17 mouse cellular contexts compared by ENCODE assay signal in genomic region chr15:31299258-31299917, GRCm38 (mm10).
A peak's percentile ranks its signal among the peaks of the same experiment; 100 is the strongest.
DNase-seq lines count a peak whose midpoint lies in the region; ATAC-seq lines count a peak whose summit lies in the region.
"Had no signal": no experiment of that assay in that cellular context is flagged by ENCODE, and none has a peak within 500 bp of the region (broad histone marks: within the 10 kb centered on the region; RNA-seq: fewer than 3 reads in every experiment).

No protein-coding gene starts in this region.

- ATAC-seq in neural tube, embryonic 11.5 days (ENCODE audit: insufficient read depth, low FRiP score, low TSS enrichment) = peak; percentile 63; the same call in 1 of the 2 replicates
- 0 out of 2 replicates have a peak, but pooled peaks have one; percentile 27 for ATAC-seq in hindbrain, embryonic 13.5 days (ENCODE audit: low FRiP score)
- ATAC-seq: liver, embryonic 12.5 days; lung, postnatal 0 days had no signal

- intact Hi-C loops in heart, postnatal 10 days (cut with DNase I) = no loop called here

- H3K4me1 ChIP-seq in neural tube, embryonic 11.5 days (ENCODE audit: control insufficient read depth, insufficient read depth, low read length) = peaks cover under 1% of the 10 kb centered on the region; the same call in 1 of the 2 replicates
- peaks cover 23% of the 10 kb centered on the region for H3K4me1 ChIP-seq in hindbrain, embryonic 13.5 days (replicated peaks)

- peak; percentile 21 to 27 for DNase-seq in heart, adult 9 months (ENCODE audit: low spot score in 2 of 2)
- no peak for DNase-seq in heart, postnatal 10 days
- DNase-seq in neural tube, embryonic 11.5 days (ENCODE audit: low spot score) = no peak
- DNase-seq in neural tube, embryonic 10.5 days (ENCODE audit: extremely low spot score, low spot score) = no peak
- DNase-seq in retina, embryonic 14.5 days (ENCODE audit: low spot score) = no peak
- no peak for DNase-seq in kidney, adult 8-10 months
- DNase-seq in embryo, embryonic 10 days (ENCODE audit: low spot score) = no peak
- DNase-seq: adrenal gland, postnatal 36 days; cerebellum, adult 18-20 months; embryo, embryonic 11 days; left cerebral cortex, postnatal 4 days; right cerebral cortex, adult 18-20 months had no signal

- no peak overlapping the region for H3K9ac ChIP-seq in neural tube, embryonic 11.5 days (ENCODE audit: low read length)
- no peak overlapping the region for H3K9ac ChIP-seq in hindbrain, embryonic 13.5 days
- H3K9ac ChIP-seq: liver, embryonic 12.5 days had no signal

- WGBS in neural tube, embryonic 11.5 days = 60% methylated on average over 6 of the region's 6 CpGs
- whole genome bisulfite sequencing in hindbrain, embryonic 13.5 days = 57% methylated on average over 6 of the region's 6 CpGs

- H3K36me3 ChIP-seq in neural tube, embryonic 11.5 days (ENCODE audit: control insufficient read depth, insufficient read depth, low read length) = no peaks in the 10 kb centered on the region
- no peaks in the 10 kb centered on the region for H3K36me3 ChIP-seq in hindbrain, embryonic 13.5 days
- H3K36me3 ChIP-seq: liver, embryonic 12.5 days had no signal

- no peak overlapping the region for H3K4me3 ChIP-seq in neural tube, embryonic 11.5 days (ENCODE audit: low read depth, low read length)
- H3K4me3 ChIP-seq in hindbrain, embryonic 13.5 days = no peak overlapping the region
- H3K4me3 ChIP-seq: liver, embryonic 12.5 days had no signal

- H3K9me3 ChIP-seq in neural tube, embryonic 11.5 days (ENCODE audit: control insufficient read depth, low read length) = no peaks in the 10 kb centered on the region
- H3K9me3 ChIP-seq in hindbrain, embryonic 13.5 days = no peaks in the 10 kb centered on the region
- H3K9me3 ChIP-seq: liver, embryonic 12.5 days had no signal

- H3K4me2 ChIP-seq in neural tube, embryonic 11.5 days (ENCODE audit: low read depth) = no peak overlapping the region
- no peak overlapping the region for H3K4me2 ChIP-seq in hindbrain, embryonic 13.5 days
- H3K4me2 ChIP-seq: liver, embryonic 12.5 days had no signal

- H3K27ac ChIP-seq in neural tube, embryonic 11.5 days (ENCODE audit: low read depth, low read length) = no peak overlapping the region
- H3K27ac ChIP-seq in hindbrain, embryonic 13.5 days = no peak overlapping the region
- H3K27ac ChIP-seq: kidney, postnatal 0 days; liver, embryonic 12.5 days; stomach, postnatal 0 days had no signal

- peaks cover 14% of the 10 kb centered on the region for H3K27me3 ChIP-seq in neural tube, embryonic 11.5 days (ENCODE audit: control insufficient read depth, insufficient read depth, low read length)
- peaks cover 43% of the 10 kb centered on the region for H3K27me3 ChIP-seq in hindbrain, embryonic 13.5 days

Comparison
In these comparisons a context has a peak if more than half of its experiments do, and no peak if none do; other contexts are left out.
1. DNase-seq: peak in heart, adult 9 months (2 of 2); none in heart, postnatal 10 days (0 of 2), neural tube, embryonic 11.5 days (single experiment), neural tube, embryonic 10.5 days (single experiment), retina, embryonic 14.5 days (single experiment), kidney, adult 8-10 months (0 of 2) and embryo, embryonic 10 days (single experiment).